ENCODE assay signal across 8 mouse cellular contexts in genomic region chr10:81233226-81233585, GRCm38 (mm10). TPM values are rescaled to one million over a fixed set of nuclear protein-coding genes. Genes with fewer than 3 reads are reported as not detected.
A peak's percentile ranks its signal among the peaks of the same experiment; 100 is the strongest.
DNase-seq lines count a peak whose midpoint lies in the region; ATAC-seq lines count a peak whose summit lies in the region.

No protein-coding gene starts in this region.

- H3K36me3 ChIP-seq in kidney, embryonic 16.5 days (ENCODE audit: insufficient read depth, low read length) = no peaks in the 10 kb centered on the region
- no peaks in the 10 kb centered on the region; the same call in 1 of the 2 replicates for H3K36me3 ChIP-seq in hindbrain, embryonic 14.5 days (replicated peaks; ENCODE audit: control insufficient read depth, insufficient read depth)
- H3K36me3 ChIP-seq in midbrain, embryonic 14.5 days (ENCODE audit: control insufficient read depth, insufficient read depth, low read length) = peaks cover 6% of the 10 kb centered on the region; the same call in 1 of the 2 replicates

- peak overlapping the region; percentile 81 for H3K4me3 ChIP-seq in kidney, embryonic 16.5 days (ENCODE audit: low read length)
- H3K4me3 ChIP-seq in brown adipose tissue, adult 24 weeks (ENCODE audit: insufficient read depth, low read depth, low read length) = peak overlapping the region; percentile 76
- H3K4me3 ChIP-seq in hindbrain, embryonic 14.5 days (replicated peaks; ENCODE audit: low read length) = peak overlapping the region; percentile 68
- peak overlapping the region; percentile 65 for H3K4me3 ChIP-seq in midbrain, embryonic 14.5 days (replicated peaks; ENCODE audit: low read depth, low read length)

- H3K27ac ChIP-seq in kidney, embryonic 16.5 days (ENCODE audit: low read length) = no peak overlapping the region
- no peak overlapping the region for H3K27ac ChIP-seq in brown adipose tissue, adult 24 weeks (replicated peaks; ENCODE audit: low read depth, low read length)
- H3K27ac ChIP-seq in hindbrain, embryonic 14.5 days = no peak overlapping the region
- H3K27ac ChIP-seq in midbrain, embryonic 14.5 days (replicated peaks; ENCODE audit: low read depth, low read length) = peak overlapping the region; percentile 41; the same call in 1 of the 2 replicates

- peak overlapping the region; percentile 79 for H3K4me2 ChIP-seq in kidney, embryonic 16.5 days (replicated peaks; ENCODE audit: low read depth, low read length)
- H3K4me2 ChIP-seq in hindbrain, embryonic 14.5 days (replicated peaks) = peak overlapping the region; percentile 76
- H3K4me2 ChIP-seq in midbrain, embryonic 14.5 days (ENCODE audit: low read length) = peak overlapping the region; percentile 69

- peaks cover 17% of the 10 kb centered on the region for H3K4me1 ChIP-seq in kidney, embryonic 16.5 days (ENCODE audit: insufficient read depth, low read length)
- H3K4me1 ChIP-seq in brown adipose tissue, adult 24 weeks (ENCODE audit: control insufficient read depth, insufficient read depth, insufficient read length, low read length) = peaks cover 12% of the 10 kb centered on the region
- H3K4me1 ChIP-seq in hindbrain, embryonic 14.5 days (replicated peaks; ENCODE audit: control insufficient read depth, insufficient read depth, low read length) = peaks cover 34% of the 10 kb centered on the region
- H3K4me1 ChIP-seq in midbrain, embryonic 14.5 days (ENCODE audit: control insufficient read depth, insufficient read depth, low read length) = peaks cover 30% of the 10 kb centered on the region

- WGBS in kidney, embryonic 16.5 days = 0% methylated on average over 26 of the region's 28 CpGs
- 2% methylated on average over 20 of the region's 28 CpGs for WGBS in hindbrain, embryonic 14.5 days
- 2% methylated on average over 26 of the region's 28 CpGs for WGBS in midbrain, embryonic 14.5 days

- H3K27me3 ChIP-seq in kidney, embryonic 16.5 days (ENCODE audit: insufficient read depth, low read length) = peaks cover 33% of the 10 kb centered on the region
- no peaks in the 10 kb centered on the region for H3K27me3 ChIP-seq in hindbrain, embryonic 14.5 days (ENCODE audit: control insufficient read depth, insufficient read depth, low read length)
- no peaks in the 10 kb centered on the region for H3K27me3 ChIP-seq in midbrain, embryonic 14.5 days (ENCODE audit: control insufficient read depth, insufficient read depth, low read length)

- peak overlapping the region; percentile 83 for H3K9ac ChIP-seq in kidney, embryonic 16.5 days (replicated peaks; ENCODE audit: low read length)
- peak overlapping the region; percentile 73 for H3K9ac ChIP-seq in hindbrain, embryonic 14.5 days
- H3K9ac ChIP-seq in midbrain, embryonic 14.5 days (replicated peaks; ENCODE audit: low read length) = peak overlapping the region; percentile 78

- no peaks in the 10 kb centered on the region for H3K9me3 ChIP-seq in kidney, embryonic 16.5 days (ENCODE audit: low read length)
- H3K9me3 ChIP-seq in hindbrain, embryonic 14.5 days (ENCODE audit: control insufficient read depth, low read length) = no peaks in the 10 kb centered on the region
- no peaks in the 10 kb centered on the region for H3K9me3 ChIP-seq in midbrain, embryonic 14.5 days (ENCODE audit: control insufficient read depth, low read length)

- no peak for DNase-seq in kidney, postnatal 10 days
- DNase-seq in hindbrain, embryonic 14.5 days (ENCODE audit: low spot score) = no peak
- DNase-seq in midbrain, embryonic 14.5 days = no peak
- DNase-seq in frontal cortex, postnatal 25 days (ENCODE audit: low spot score in 2 of 2) = no peak
- no peak for DNase-seq in thymus, postnatal 4 days

- ATAC-seq in kidney, embryonic 16.5 days (ENCODE audit: low FRiP score, low TSS enrichment) = peak; percentile 78
- peak; percentile 32 for ATAC-seq in hindbrain, embryonic 14.5 days (ENCODE audit: low FRiP score)
- peak; percentile 47 for ATAC-seq in midbrain, embryonic 14.5 days (ENCODE audit: low FRiP score, low TSS enrichment)
- no peak for ATAC-seq in CD4-positive, CD25-positive, alpha-beta regulatory T cell, adult 4 months

RNA-seq across cellular contexts. Expression of gene Zfr2, which starts 0.3 kb away (rescaled TPM):
- 7.1 and 7.8 TPM in 2 replicates for polyA plus RNA-seq in kidney, embryonic 16.5 days (2015; fragmentation: Nextera tagmentation; extraction: Ambion mirVana)
- polyA plus RNA-seq in brown adipose tissue, adult 24 weeks (2012; ENCODE audit: insufficient read depth, insufficient read length, missing spikeins) = 0.32 and 1.2 TPM in 2 replicates
- polyA plus RNA-seq in hindbrain, embryonic 14.5 days (2014; fragmentation: Nextera tagmentation; extraction: Ambion mirVana) = 24.2 and 25.4 TPM in 2 replicates
- 20.3 and 21.7 TPM in 2 replicates for polyA plus RNA-seq in midbrain, embryonic 14.5 days (2014; fragmentation: Nextera tagmentation; extraction: Ambion mirVana)
- polyA plus RNA-seq in CD4-positive, CD25-positive, alpha-beta regulatory T cell, adult 4 months (2017; shearing (Covaris generic)) = 1 to 10 TPM; 1.6 to 1.7 TPM

RNA-seq across cellular contexts. Expression of gene Atcay, which starts 2.6 kb away (rescaled TPM):
- 0.14 and 0.33 TPM in 2 replicates for polyA plus RNA-seq in kidney, embryonic 16.5 days (2015; fragmentation: Nextera tagmentation; extraction: Ambion mirVana)
- not detected in 2 replicates for polyA plus RNA-seq in brown adipose tissue, adult 24 weeks (2012; ENCODE audit: insufficient read depth, insufficient read length, missing spikeins)
- polyA plus RNA-seq in hindbrain, embryonic 14.5 days (2014; fragmentation: Nextera tagmentation; extraction: Ambion mirVana) = 80.2 and 83.1 TPM in 2 replicates
- 82.4 and 118 TPM in 2 replicates for polyA plus RNA-seq in midbrain, embryonic 14.5 days (2014; fragmentation: Nextera tagmentation; extraction: Ambion mirVana)
- polyA plus RNA-seq in CD4-positive, CD25-positive, alpha-beta regulatory T cell, adult 4 months (2017; shearing (Covaris generic)) = 1 to 10 TPM; 4.0 to 6.2 TPM

RNA-seq across cellular contexts. Expression of gene Matk, which starts 19.5 kb away (rescaled TPM):
- polyA plus RNA-seq in kidney, embryonic 16.5 days (2015; fragmentation: Nextera tagmentation; extraction: Ambion mirVana) = 8.2 and 8.9 TPM in 2 replicates
- polyA plus RNA-seq in brown adipose tissue, adult 24 weeks (2012; ENCODE audit: insufficient read depth, insufficient read length, missing spikeins) = not detected in 2 replicates
- polyA plus RNA-seq in hindbrain, embryonic 14.5 days (2014; fragmentation: Nextera tagmentation; extraction: Ambion mirVana) = 30.2 and 37.0 TPM in 2 replicates
- 14.8 and 29.4 TPM in 2 replicates for polyA plus RNA-seq in midbrain, embryonic 14.5 days (2014; fragmentation: Nextera tagmentation; extraction: Ambion mirVana)
- 100 to 1,000 TPM in 1 of 2 experiments, 10 to 100 TPM in 1; 63.6 to 103 TPM for polyA plus RNA-seq in CD4-positive, CD25-positive, alpha-beta regulatory T cell, adult 4 months (2017; shearing (Covaris generic))

RNA-seq across cellular contexts. Expression of gene Nmrk2, which starts 31.4 kb away (rescaled TPM):
- polyA plus RNA-seq in kidney, embryonic 16.5 days (2015; fragmentation: Nextera tagmentation; extraction: Ambion mirVana) = not detected in 2 replicates
- 1.4 TPM in 1 of 2 replicates, not detected in the other for polyA plus RNA-seq in brown adipose tissue, adult 24 weeks (2012; ENCODE audit: insufficient read depth, insufficient read length, missing spikeins)
- 0.14 TPM in 1 of 2 replicates, not detected in the other for polyA plus RNA-seq in hindbrain, embryonic 14.5 days (2014; fragmentation: Nextera tagmentation; extraction: Ambion mirVana)
- not detected in 2 replicates for polyA plus RNA-seq in midbrain, embryonic 14.5 days (2014; fragmentation: Nextera tagmentation; extraction: Ambion mirVana)
- under 1 TPM; 0.31 to 0.44 TPM for polyA plus RNA-seq in CD4-positive, CD25-positive, alpha-beta regulatory T cell, adult 4 months (2017; shearing (Covaris generic))

RNA-seq across cellular contexts. Expression of gene Mrpl54, which starts 33.5 kb away (rescaled TPM):
- polyA plus RNA-seq in kidney, embryonic 16.5 days (2015; fragmentation: Nextera tagmentation; extraction: Ambion mirVana) = 218 and 238 TPM in 2 replicates
- 122 and 144 TPM in 2 replicates for polyA plus RNA-seq in brown adipose tissue, adult 24 weeks (2012; ENCODE audit: insufficient read depth, insufficient read length, missing spikeins)
- 136 and 142 TPM in 2 replicates for polyA plus RNA-seq in hindbrain, embryonic 14.5 days (2014; fragmentation: Nextera tagmentation; extraction: Ambion mirVana)
- 121 and 152 TPM in 2 replicates for polyA plus RNA-seq in midbrain, embryonic 14.5 days (2014; fragmentation: Nextera tagmentation; extraction: Ambion mirVana)
- 100 to 1,000 TPM; 111 to 132 TPM for polyA plus RNA-seq in CD4-positive, CD25-positive, alpha-beta regulatory T cell, adult 4 months (2017; shearing (Covaris generic))

Comparison
In these comparisons a context has a peak if more than half of its experiments do, and no peak if none do; other contexts are left out.
1. RNA of gene Atcay, which starts 2.6 kb away (polyA plus RNA-seq): 82.4 to 118 TPM in midbrain, embryonic 14.5 days and 80.2 to 83.1 TPM in hindbrain, embryonic 14.5 days; 4.0 to 6.2 TPM in CD4-positive, CD25-positive, alpha-beta regulatory T cell, adult 4 months, 0.14 to 0.33 TPM in kidney, embryonic 16.5 days and not detected in brown adipose tissue, adult 24 weeks; every median in the first group is over 10 times any median in the second.
2. Peak in every context shown above with its lines, with median percentiles within 50 percentile points of each other: H3K4me2 ChIP-seq, H3K4me3 ChIP-seq and H3K9ac ChIP-seq.